Mouse (Mus musculus): ENCODE measurements at regions not wholly inside any gene's neighbourhood (a gene's known extent, or its start where the extent isn't known, plus 50 kb on each side); places are given as distances from the start of the nearest gene placed in this dataset.
"Not testable (repeated sequence)": the region's sequence is repeated elsewhere in the genome, so short reads cannot be mapped to it uniquely, and the experiment has no call there.

DNA sequence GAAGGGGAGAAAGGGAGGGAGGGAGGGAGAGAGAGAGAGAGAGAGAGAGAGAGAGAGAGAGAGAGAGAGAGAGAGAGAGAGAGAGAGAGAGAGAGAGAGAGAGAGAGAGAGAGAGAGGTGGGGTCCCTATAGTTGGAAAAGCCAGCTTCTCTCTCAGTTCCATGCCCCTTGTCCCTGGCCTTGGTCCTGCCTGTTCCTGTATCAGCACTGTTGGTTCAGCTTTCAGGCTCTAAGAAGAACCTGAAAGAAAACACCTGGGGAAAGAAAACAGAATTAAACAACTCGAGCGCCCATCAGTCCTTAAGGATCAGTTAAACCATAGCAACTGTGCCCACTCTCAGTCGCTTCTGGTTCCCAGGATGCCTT lies 160.5 kb upstream of the Myt1l start:
- not testable (repeated sequence) for TF ChIP-seq CTCF (IDR thresholded peaks at IDR 0.05; ENCODE audit: low read depth, low read length); POLR2A (IDR thresholded peaks at IDR 0.05; ENCODE audit: extremely low read depth, insufficient read depth, low read length)

All from liver, adult 2 months (tissue).